Mouse (Mus musculus): ENCODE measurements around the gene Gpc1. TPM values are rescaled to one million over a fixed set of nuclear protein-coding genes. Genes with fewer than 3 reads are reported as not detected.

Gene Gpc1
- polyA plus RNA-seq, 1 experiment from 2014 or later = 25.0 TPM

DNA sequence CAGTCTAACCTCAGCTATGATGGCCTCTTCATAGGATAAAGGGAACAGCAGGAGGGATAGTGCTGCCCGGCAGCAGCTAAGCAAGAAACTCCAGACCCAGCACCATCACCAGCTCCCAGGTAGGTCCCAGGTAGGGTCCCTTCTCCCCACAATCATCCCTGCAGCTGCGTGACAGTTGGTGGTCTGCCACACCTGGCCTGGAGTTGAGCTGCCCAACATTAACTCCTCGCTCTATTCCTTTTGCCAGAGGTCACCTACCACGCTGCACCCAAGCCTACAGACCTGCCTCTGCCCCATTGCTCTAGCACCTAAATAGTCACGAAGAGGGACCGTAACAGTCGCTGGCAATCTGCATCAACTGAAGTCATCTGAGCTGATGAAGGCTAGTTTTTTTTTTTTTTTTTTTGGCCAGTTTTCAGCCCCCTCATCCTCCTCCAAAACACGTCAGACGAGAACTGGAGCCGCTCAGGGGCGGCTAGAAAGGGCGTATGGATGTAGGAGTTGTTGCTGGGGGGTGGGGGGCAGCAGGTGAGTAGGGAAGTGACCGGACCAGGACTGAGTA, 738 bp upstream of the Gpc1 start:
- Histone ChIP-seq H3K27me3 (replicated peaks; ENCODE audit: control insufficient read depth, insufficient read depth, low read length) (peaks cover 5% of the 10 kb centered on the region; the same call in 1 of the 2 replicates), H3K4me2 (ENCODE audit: low read depth, low read length) (peak overlapping the region; percentile 95), H3K36me3 (ENCODE audit: control insufficient read depth, insufficient read depth, low read length) (no peaks in the 10 kb centered on the region), H3K4me3 (ENCODE audit: low read length) (peak overlapping the region; percentile 72), H3K4me1 (ENCODE audit: control insufficient read depth, insufficient read depth, low read length) (peaks cover 17% of the 10 kb centered on the region; the same call in 1 of the 2 replicates), H3K9ac (ENCODE audit: low read depth, low read length) (peak overlapping the region; percentile 82; the same call in 1 of the 2 replicates), H3K27ac (ENCODE audit: low read length) (no peak overlapping the region), H3K9me3 (ENCODE audit: control insufficient read depth, low read length) (no peaks in the 10 kb centered on the region)
- ATAC-seq = no peak
- 8% methylated on average over 13 of the region's 13 CpGs for WGBS

DNA sequence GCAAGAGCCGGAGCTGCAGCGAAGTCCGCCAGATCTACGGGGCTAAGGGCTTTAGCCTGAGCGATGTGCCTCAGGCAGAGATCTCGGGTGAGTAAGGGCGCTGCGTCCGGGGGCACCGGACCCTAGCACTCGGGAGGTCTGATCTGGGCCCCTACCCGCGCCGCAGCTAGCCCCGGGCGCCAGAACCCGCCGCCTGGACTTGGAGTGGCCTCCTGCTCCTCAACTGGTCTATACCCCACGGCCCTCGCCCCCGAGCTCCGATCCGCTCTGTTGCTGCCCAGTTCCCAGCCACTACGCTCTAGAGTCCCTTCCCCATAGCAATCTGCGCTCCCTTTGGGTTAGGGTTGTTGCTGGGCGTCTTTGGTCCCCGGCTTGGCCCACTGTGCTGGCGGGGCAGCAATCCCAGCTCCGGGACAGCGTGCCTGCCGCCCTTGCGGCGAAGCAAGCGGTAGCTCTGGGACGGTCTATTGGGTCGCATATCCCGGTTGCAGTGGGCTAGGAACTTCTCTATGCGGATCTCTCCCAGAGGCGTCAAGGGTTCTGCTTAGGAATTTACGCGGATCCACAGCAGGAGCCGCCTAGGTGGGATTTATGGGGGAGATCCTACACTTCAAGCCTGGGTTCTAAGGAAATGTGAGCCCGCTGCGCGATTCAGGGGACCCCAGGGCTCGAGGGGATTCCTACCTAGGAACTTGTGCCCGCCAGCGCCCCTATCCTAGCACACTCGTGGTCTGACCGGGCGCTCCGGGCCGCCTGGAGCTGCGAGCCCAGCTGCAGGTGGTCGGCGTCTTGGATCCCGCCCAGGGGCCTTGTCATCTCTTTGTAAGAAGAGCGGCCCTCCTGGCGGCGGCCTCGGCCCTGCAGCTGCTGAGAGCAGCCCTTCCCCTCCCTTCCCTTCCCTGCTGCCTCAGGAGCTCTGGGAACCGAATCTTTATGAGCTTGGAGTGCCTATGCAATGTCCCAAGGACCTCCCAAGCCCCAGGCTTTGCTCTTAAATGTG, 866 bp downstream of the Gpc1 start:
- Histone ChIP-seq H3K36me3 (ENCODE audit: control insufficient read depth, insufficient read depth, low read length) (no peaks in the 10 kb centered on the region), H3K9ac (ENCODE audit: low read depth, low read length) (peak overlapping the region; percentile 82), H3K9me3 (ENCODE audit: control insufficient read depth, low read length) (no peaks in the 10 kb centered on the region), H3K27ac (ENCODE audit: low read length) (peak overlapping the region; percentile 78), H3K4me2 (ENCODE audit: low read depth, low read length) (peak overlapping the region; percentile 95), H3K4me3 (ENCODE audit: low read length) (peak overlapping the region; percentile 72), H3K4me1 (ENCODE audit: control insufficient read depth, insufficient read depth, low read length) (peaks cover 17% of the 10 kb centered on the region; the same call in 1 of the 2 replicates), H3K27me3 (replicated peaks; ENCODE audit: control insufficient read depth, insufficient read depth, low read length) (peaks cover 5% of the 10 kb centered on the region; the same call in 1 of the 2 replicates)
- WGBS = 2% methylated on average over 62 of the region's 62 CpGs
- ATAC-seq = peak; percentile 49

DNA sequence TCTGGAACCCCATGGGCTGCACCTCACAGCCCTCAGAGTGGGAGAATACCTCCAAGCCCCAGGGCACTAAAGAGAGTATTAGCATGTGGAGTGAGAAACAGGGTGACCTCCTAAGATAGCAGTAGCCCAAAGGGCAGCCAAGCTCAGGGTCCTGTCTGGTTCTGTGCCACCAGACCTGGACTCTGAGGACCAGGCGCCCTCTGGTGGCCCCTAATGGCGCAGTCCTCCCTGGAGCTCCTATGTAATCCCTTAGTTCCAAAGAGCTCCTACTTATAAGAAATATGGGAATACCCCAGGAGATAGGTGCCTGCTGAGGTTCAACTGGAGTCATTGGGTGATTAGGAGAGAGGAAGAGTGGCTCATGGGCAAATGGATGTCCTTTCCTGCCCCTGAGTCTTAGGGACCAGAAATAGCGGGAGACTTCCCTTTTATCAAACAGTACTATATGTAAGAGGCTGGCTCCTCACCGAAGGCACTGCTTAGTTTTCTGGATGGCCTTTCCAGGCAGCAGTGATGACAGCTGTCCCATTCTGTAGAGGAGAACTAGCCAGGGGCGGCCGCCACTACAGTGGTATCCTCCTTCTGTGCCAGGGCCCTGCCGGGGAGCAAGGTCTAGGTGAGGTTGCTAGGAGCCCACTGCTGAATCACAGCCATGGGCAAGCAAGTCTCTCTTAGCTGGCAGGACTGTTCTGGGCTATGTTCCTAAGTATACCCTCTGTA, 2.7 kb downstream of the Gpc1 start:
- H3K4me2 ChIP-seq (ENCODE audit: low read depth, low read length) = no peak overlapping the region
- no peak overlapping the region for H3K4me3 ChIP-seq (ENCODE audit: low read length)
- no peak overlapping the region for H3K9ac ChIP-seq (ENCODE audit: low read depth, low read length)
- H3K27ac ChIP-seq (ENCODE audit: low read length) = no peak overlapping the region
- WGBS = 63% methylated on average over 7 of the region's 7 CpGs
- peaks cover 5% of the 10 kb centered on the region; the same call in 1 of the 2 replicates for H3K27me3 ChIP-seq (replicated peaks; ENCODE audit: control insufficient read depth, insufficient read depth, low read length)
- ATAC-seq = peak; percentile 25; the same call in 1 of the 2 replicates
- H3K36me3 ChIP-seq (ENCODE audit: control insufficient read depth, insufficient read depth, low read length) = no peaks in the 10 kb centered on the region
- H3K9me3 ChIP-seq (ENCODE audit: control insufficient read depth, low read length) = no peaks in the 10 kb centered on the region
- H3K4me1 ChIP-seq (ENCODE audit: control insufficient read depth, insufficient read depth, low read length) = peaks cover 17% of the 10 kb centered on the region; the same call in 1 of the 2 replicates

DNA sequence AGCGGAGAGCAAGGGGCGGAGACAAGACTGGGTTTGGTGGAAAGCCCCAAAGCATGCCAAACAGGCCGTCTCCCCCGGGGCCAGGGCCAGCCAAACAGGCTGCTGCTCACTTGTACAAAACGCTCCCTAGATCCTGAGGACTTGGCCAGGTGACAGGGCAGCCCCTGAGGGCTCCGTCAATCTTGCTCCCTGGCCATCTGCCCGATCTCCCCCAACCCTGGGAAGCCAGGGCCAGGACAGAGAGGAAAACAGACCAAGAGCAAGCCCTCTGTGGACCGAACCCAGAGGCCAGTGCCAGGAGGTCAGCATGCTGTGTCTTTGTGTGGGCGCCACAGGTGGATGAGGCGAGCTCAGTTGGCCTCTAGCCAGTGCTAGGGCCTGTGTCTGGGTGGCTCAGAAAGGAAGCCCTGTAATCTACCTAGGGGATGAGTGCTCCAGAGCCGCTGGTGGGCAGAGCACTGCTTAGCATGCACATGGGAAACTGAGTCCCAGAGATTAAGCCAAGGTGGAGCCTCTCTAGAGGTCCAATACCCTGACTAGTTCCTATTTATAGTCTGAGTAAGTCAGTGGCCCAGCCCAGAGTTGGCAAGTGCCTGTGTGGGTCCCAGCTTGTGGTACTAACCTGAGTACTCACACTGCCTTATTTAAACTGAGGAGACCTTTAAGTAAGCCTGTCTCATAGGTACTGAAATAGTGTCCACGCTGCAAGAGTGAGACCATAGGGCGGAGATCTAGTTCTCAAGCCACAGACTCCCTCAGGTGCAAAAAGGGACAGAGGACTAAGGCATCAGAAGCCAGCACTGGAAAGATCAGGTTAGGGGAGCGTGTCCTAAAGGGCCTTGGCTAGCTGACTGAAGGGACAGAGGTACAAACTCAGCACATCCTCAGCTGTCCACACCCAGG, 6.7 kb downstream of the Gpc1 start:
- no peaks in the 10 kb centered on the region for H3K27me3 ChIP-seq (replicated peaks; ENCODE audit: control insufficient read depth, insufficient read depth, low read length)
- no peak overlapping the region for H3K4me2 ChIP-seq (ENCODE audit: low read depth, low read length)
- H3K27ac ChIP-seq (ENCODE audit: low read length) = no peak overlapping the region
- H3K9me3 ChIP-seq (ENCODE audit: control insufficient read depth, low read length) = no peaks in the 10 kb centered on the region
- ATAC-seq = no peak
- no peaks in the 10 kb centered on the region for H3K36me3 ChIP-seq (ENCODE audit: control insufficient read depth, insufficient read depth, low read length)
- 75% methylated on average over 14 of the region's 14 CpGs for WGBS
- H3K4me1 ChIP-seq (ENCODE audit: control insufficient read depth, insufficient read depth, low read length) = peaks cover 7% of the 10 kb centered on the region; the same call in 1 of the 2 replicates
- H3K4me3 ChIP-seq (ENCODE audit: low read length) = no peak overlapping the region
- no peak overlapping the region for H3K9ac ChIP-seq (ENCODE audit: low read depth, low read length)

DNA sequence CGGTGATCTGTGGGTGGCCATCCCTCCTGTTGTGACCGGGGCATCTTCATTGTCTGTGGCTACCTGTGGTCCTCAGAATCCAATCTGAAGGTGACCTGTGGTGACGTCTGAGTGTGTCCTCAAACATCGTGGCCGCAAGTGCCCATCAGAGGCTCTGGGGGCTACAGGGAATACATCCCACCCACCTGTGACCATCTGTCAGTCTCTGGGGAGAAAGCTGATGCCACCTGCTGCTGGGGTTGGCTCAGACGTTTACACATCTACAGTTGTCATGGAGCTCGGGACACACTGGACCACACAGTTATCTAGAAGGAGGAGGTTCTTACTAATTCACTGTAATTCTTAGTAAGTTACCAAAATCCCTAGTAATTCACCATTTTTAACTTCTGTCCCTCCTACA, 7.8 kb downstream of the Gpc1 start:
- H3K4me2 ChIP-seq (ENCODE audit: low read depth, low read length) = no peak overlapping the region
- H3K36me3 ChIP-seq (ENCODE audit: control insufficient read depth, insufficient read depth, low read length) = no peaks in the 10 kb centered on the region
- H3K27ac ChIP-seq (ENCODE audit: low read length) = no peak overlapping the region
- H3K9me3 ChIP-seq (ENCODE audit: control insufficient read depth, low read length) = no peaks in the 10 kb centered on the region
- H3K4me3 ChIP-seq (ENCODE audit: low read length) = no peak overlapping the region
- no peaks in the 10 kb centered on the region for H3K27me3 ChIP-seq (replicated peaks; ENCODE audit: control insufficient read depth, insufficient read depth, low read length)
- no peaks in the 10 kb centered on the region for H3K4me1 ChIP-seq (ENCODE audit: control insufficient read depth, insufficient read depth, low read length)
- H3K9ac ChIP-seq (ENCODE audit: low read depth, low read length) = no peak overlapping the region
- ATAC-seq = no peak
- WGBS = 76% methylated on average over 7 of the region's 7 CpGs

DNA sequence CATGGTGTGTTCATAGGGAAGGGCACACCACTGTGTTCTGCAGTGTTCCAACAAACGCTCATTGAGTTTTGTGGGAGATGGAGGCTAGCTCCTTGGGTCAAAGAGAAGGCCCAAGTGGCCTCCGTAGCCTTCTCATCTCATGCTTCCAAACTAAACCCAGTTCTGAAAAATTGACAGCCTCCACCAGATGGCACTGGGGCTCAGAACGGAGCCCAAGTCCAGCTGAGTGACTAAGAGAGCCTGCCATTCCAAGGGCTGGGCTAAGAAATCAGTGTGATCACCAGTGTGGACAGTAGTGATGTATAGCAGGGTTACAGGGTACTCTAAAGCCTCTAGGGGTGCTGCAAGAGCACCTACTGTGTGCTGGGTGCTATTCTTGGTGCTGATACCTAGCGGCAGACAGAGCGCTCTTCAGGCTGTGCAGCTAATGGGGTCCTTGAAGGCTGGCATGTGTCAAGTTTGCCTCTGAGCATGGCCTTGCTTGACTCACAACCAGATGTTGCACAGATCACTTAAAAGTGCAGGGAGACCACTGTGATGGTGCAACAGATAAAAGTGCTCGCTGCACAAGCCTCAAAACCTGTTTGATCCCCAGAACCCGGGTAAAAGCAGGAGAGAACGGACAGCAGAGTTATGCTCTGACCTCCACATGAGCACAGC, 8.9 kb downstream of the Gpc1 start:
- Histone ChIP-seq H3K4me2 (ENCODE audit: low read depth, low read length) (no peak overlapping the region), H3K27ac (ENCODE audit: low read length) (no peak overlapping the region), H3K4me3 (ENCODE audit: low read length) (no peak overlapping the region), H3K9ac (ENCODE audit: low read depth, low read length) (no peak overlapping the region), H3K4me1 (ENCODE audit: control insufficient read depth, insufficient read depth, low read length) (no peaks in the 10 kb centered on the region), H3K36me3 (ENCODE audit: control insufficient read depth, insufficient read depth, low read length) (no peaks in the 10 kb centered on the region), H3K9me3 (ENCODE audit: control insufficient read depth, low read length) (no peaks in the 10 kb centered on the region), H3K27me3 (replicated peaks; ENCODE audit: control insufficient read depth, insufficient read depth, low read length) (no peaks in the 10 kb centered on the region)
- no peak for ATAC-seq
- WGBS = 82% methylated on average over 8 of the region's 8 CpGs

DNA sequence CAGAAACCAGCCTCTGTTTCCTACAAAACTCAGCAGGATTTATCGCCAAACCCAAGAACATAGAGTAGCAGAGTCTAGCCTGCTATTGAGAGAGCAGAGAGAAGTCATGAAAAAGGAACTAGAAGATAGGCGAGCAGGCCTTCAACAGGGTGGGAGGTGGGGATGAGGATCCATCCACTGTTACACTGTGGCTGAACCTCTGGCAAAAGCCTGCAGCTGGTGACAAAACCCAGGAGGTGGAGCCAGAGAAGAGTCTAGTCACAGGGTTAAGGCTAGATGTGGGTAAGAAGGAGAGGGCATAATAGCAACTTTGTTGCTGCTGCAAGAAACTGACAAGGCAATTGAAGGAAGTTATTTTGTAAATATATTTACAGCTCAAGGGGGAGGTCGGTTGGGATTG, 10.0 kb downstream of the Gpc1 start:
- Histone ChIP-seq H3K36me3 (ENCODE audit: control insufficient read depth, insufficient read depth, low read length) (no peaks in the 10 kb centered on the region), H3K4me2 (ENCODE audit: low read depth, low read length) (no peak overlapping the region), H3K27ac (ENCODE audit: low read length) (no peak overlapping the region), H3K9me3 (ENCODE audit: control insufficient read depth, low read length) (no peaks in the 10 kb centered on the region), H3K4me1 (ENCODE audit: control insufficient read depth, insufficient read depth, low read length) (no peaks in the 10 kb centered on the region), H3K4me3 (ENCODE audit: low read length) (no peak overlapping the region), H3K27me3 (replicated peaks; ENCODE audit: control insufficient read depth, insufficient read depth, low read length) (no peaks in the 10 kb centered on the region), H3K9ac (ENCODE audit: low read depth, low read length) (no peak overlapping the region)
- ATAC-seq = no peak
- 72% methylated on average over 3 of the region's 3 CpGs for WGBS

DNA sequence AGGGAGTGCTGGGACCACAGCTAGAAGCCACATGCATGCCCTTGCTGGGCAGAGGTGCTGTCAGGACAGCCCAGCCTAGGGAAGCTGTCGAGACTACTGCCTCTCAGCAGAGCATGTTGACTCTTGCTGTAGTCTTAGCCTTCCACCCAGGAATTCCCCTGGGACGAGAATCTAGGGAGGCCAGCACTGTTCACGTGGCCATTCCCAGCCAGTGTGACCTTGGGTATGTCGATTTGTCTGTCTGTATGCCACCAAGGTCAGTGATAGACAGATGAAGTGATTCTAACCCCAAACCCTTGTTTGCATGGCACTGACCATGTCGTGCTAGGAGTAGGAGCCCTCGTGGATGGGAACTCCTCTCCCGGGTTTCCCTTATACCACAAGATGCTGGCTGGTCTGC, 14.4 kb downstream of the Gpc1 start:
- Histone ChIP-seq H3K4me3 (ENCODE audit: low read length) (no peak overlapping the region), H3K27ac (ENCODE audit: low read length) (no peak overlapping the region), H3K27me3 (replicated peaks; ENCODE audit: control insufficient read depth, insufficient read depth, low read length) (no peaks in the 10 kb centered on the region), H3K36me3 (ENCODE audit: control insufficient read depth, insufficient read depth, low read length) (no peaks in the 10 kb centered on the region), H3K9ac (ENCODE audit: low read depth, low read length) (no peak overlapping the region), H3K4me2 (ENCODE audit: low read depth, low read length) (no peak overlapping the region), H3K9me3 (ENCODE audit: control insufficient read depth, low read length) (no peaks in the 10 kb centered on the region), H3K4me1 (ENCODE audit: control insufficient read depth, insufficient read depth, low read length) (0 out of 2 replicates have a peak, but pooled peaks cover 12% of the 10 kb centered on the region)
- 76% methylated on average over 7 of the region's 7 CpGs for WGBS
- ATAC-seq = no peak

Measured in intestine, embryonic 16.5 days (tissue).